Mouse (Mus musculus) CH12.LX (cell line): Measurements from ENCODE around the gene Tbc1d23. TPM values are rescaled to one million over a fixed set of nuclear protein-coding genes. Genes with fewer than 3 reads are reported as not detected.

ENCODE experiments used
- DNase-seq: peaks from one replicate; pipeline ENCODE4 v3.0.0-alpha.2; 2013; ENCODE audit errors: extremely low read depth
- H3K27ac ChIP-seq: 2 replicates; pipeline ENCODE4 v1.5.1; 2012; ENCODE audit warnings: low read depth, mild to moderate bottlenecking, control low read depth, moderate library complexity; ENCODE audit not compliant: insufficient read depth
- H3K27me3 ChIP-seq: replicated peaks from 2 replicates; pipeline ENCODE3; 2012; ENCODE audit warnings: inconsistent platforms
- H3K36me3 ChIP-seq, 2 experiments: replicated peaks in 1 of 2; 2 replicates each; pipeline versions ENCODE3 to v1.6.1; 2012; ENCODE audit warnings: inconsistent platforms in 1 of 2, low read length in 1 of 2, mild to moderate bottlenecking in 1 of 2, mixed read lengths in 1 of 2, moderate library complexity in 1 of 2; ENCODE audit not compliant: control insufficient read depth in 1 of 2, insufficient read depth in 1 of 2
- H3K4me1 ChIP-seq, 2 experiments: 2 replicates each; pipeline ENCODE4 v1.6.1; 2012; ENCODE audit warnings: inconsistent platforms in 1 of 2, moderate library complexity in 1 of 2; ENCODE audit not compliant: insufficient read depth in 2 of 2, control insufficient read depth in 1 of 2
- H3K4me2 ChIP-seq: 2 replicates; pipeline ENCODE4 v1.6.1; 2012; ENCODE audit warnings: low read depth, mild to moderate bottlenecking, control low read depth; ENCODE audit not compliant: poor library complexity, insufficient read depth, severe bottlenecking
- H3K4me3 ChIP-seq, 3 experiments: fragments of 150-350 bp in 1 of 3; sonication (generic) in 1 of 3; replicated peaks in 1 of 3; 2 replicates each; pipeline versions ENCODE3 to v1.5.1; 2011 to 2012; ENCODE audit warnings: low read depth in 2 of 3, low read length in 2 of 3, mild to moderate bottlenecking in 2 of 3, moderate library complexity in 2 of 3, control low read depth in 1 of 3, improper control_type of control experiment in 1 of 3, inconsistent platforms in 1 of 3, mixed read lengths in 1 of 3; ENCODE audit not compliant: poor library complexity in 1 of 3
- H3K79me2 ChIP-seq: replicated peaks from 2 replicates; pipeline ENCODE4 v1.6.1; 2012; ENCODE audit warnings: mild to moderate bottlenecking, moderate library complexity; ENCODE audit not compliant: control insufficient read depth, poor library complexity, insufficient read depth, severe bottlenecking; ENCODE audit errors: extremely low read depth
- H3K9ac ChIP-seq: 2 replicates; pipeline ENCODE4 v1.6.1; 2012; ENCODE audit warnings: low read depth, mild to moderate bottlenecking, control low read depth, moderate library complexity; ENCODE audit not compliant: insufficient read depth
- H3K9me3 ChIP-seq: replicated peaks from 2 replicates; pipeline ENCODE3; 2012; ENCODE audit warnings: low read length, inconsistent platforms, mixed read lengths
- CHD2 ChIP-seq: IDR thresholded peaks from 2 replicates; pipeline ENCODE4 v1.6.1; 2011; ENCODE audit warnings: low read length, improper control_type of control experiment
- EP300 ChIP-seq: IDR thresholded peaks from 2 replicates; pipeline ENCODE4 v1.6.1; 2011; ENCODE audit warnings: low read length, improper control_type of control experiment
- ETS1 ChIP-seq: conservative IDR thresholded peaks from 2 replicates; pipeline ENCODE4 v1.6.1; 2012; ENCODE audit warnings: low read depth, mild to moderate bottlenecking, inconsistent platforms, low read length, improper control_type of control experiment, moderate library complexity
- GABPA ChIP-seq: IDR thresholded peaks from 2 replicates; pipeline ENCODE4 v1.6.1; 2012; ENCODE audit warnings: low read depth, low read length, improper control_type of control experiment, inconsistent platforms; ENCODE audit not compliant: insufficient replicate concordance
- IRF4 ChIP-seq: IDR thresholded peaks from 2 replicates; pipeline ENCODE4 v1.6.1; 2014; ENCODE audit warnings: low read depth, mild to moderate bottlenecking, inconsistent platforms, low read length, improper control_type of control experiment
- KAT2A ChIP-seq: IDR thresholded peaks from 2 replicates; pipeline ENCODE4 v1.6.1; 2012; ENCODE audit warnings: low read length, improper control_type of control experiment, inconsistent platforms; ENCODE audit not compliant: insufficient replicate concordance
- MAFK ChIP-seq: IDR thresholded peaks from 2 replicates; pipeline ENCODE4 v1.6.1; 2011; ENCODE audit warnings: low read length, improper control_type of control experiment; ENCODE audit not compliant: insufficient replicate concordance
- MAX ChIP-seq: IDR thresholded peaks from 2 replicates; pipeline ENCODE4 v1.6.1; 2011; ENCODE audit warnings: low read length, improper control_type of control experiment
- POLR2AphosphoS2 ChIP-seq: IDR thresholded peaks from 2 replicates; pipeline ENCODE4 v1.6.1; 2011; ENCODE audit warnings: low read depth, low read length, improper control_type of control experiment
- RAD21 ChIP-seq: IDR thresholded peaks from 2 replicates; pipeline ENCODE4 v1.6.1; 2011; ENCODE audit warnings: low read depth, mild to moderate bottlenecking, low read length, improper control_type of control experiment, moderate library complexity
- TCF12 ChIP-seq: IDR thresholded peaks from 2 replicates; pipeline ENCODE4 v1.6.1; 2014; ENCODE audit warnings: low read depth, mild to moderate bottlenecking, inconsistent platforms, low read length, improper control_type of control experiment
- dilution Hi-C: fragments of 300-500 bp; cut with MboI; formaldehyde crosslinking; loops from 2 replicates; pipeline ENCODE4 v1.14.3; 2020; ENCODE audit warnings: low sequenced_read_pairs; ENCODE audit not compliant: extremely low pct_unique_long_range_greater_than_20kb, extremely low pct_ligation_motif_present
- in situ Hi-C: fragments of 300-500 bp; cut with MboI; formaldehyde crosslinking; loops from 3 replicates; pipeline ENCODE4 v1.14.3; 2019; ENCODE audit warnings: low sequenced_read_pairs, low pct_ligation_motif_present, low pct_unique_long_range_greater_than_20kb, mixed read lengths
- polyA plus RNA-seq: library from polyadenylated mRNA; unstranded; fragments of >175 nt; gene quantifications from 2 replicates; pipeline ENCODE4 v1.2.1, GENCODE M21; 2012; ENCODE audit warnings: low read depth; ENCODE audit not compliant: insufficient read length
- total RNA-seq, 2 experiments: library from RNA; depleted of rRNA; stranded (reverse); fragments of 300-350 nt in 1 of 2; fragments of >200 nt in 1 of 2; gene quantifications; 2 replicates each; pipeline ENCODE4 v1.2.3; 2012 to 2014

Gene Tbc1d23
- total and polyA plus RNA-seq, 3 experiments = 21.2 to 38.8 (median 31.5) TPM

DNA sequence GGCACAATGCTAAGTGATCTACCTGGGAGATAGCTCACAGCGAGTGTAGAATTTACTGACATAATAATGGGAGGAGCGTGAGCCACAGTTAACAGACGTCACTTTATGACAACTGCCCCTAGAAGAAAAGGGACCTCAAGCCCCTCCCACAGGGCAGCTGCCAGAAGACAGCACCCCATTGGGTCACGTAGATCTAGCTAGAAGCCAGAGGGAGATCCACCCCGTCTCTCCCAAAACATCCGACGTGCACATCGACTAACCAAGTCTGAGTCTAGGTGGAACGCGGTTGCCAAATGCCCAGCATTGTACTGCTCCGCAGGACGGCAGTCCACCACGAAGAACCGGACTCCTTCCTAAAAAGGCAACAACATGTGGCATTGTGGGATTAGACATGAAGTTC lies 40.1 kb downstream of the Tbc1d23 start:
- Histone ChIP-seq H3K79me2 (no peaks in the 10 kb centered on the region), H3K27me3 (no peaks in the 10 kb centered on the region), H3K36me3 (peaks cover 30 to 62% of the 10 kb centered on the region in 2 experiments), H3K9me3 (no peaks in the 10 kb centered on the region)
- DNase-seq = no peak
- dilution Hi-C loops = no loop called here
- TF ChIP-seq POLR2AphosphoS2 (no peak), GABPA (no peak), IRF4 (no peak), TCF12 (no peak), CHD2 (no peak)
- TF ChIP-seq, all 38 proteins: peak for 0
- H3K4me1 ChIP-seq = peaks cover 4 to 24% of the 10 kb centered on the region in 2 experiments; a peak in 3 of 4 replicates
- H3K9ac ChIP-seq = no peak overlapping the region
- no peak overlapping the region for H3K4me2 ChIP-seq
- H3K27ac ChIP-seq = no peak overlapping the region
- no peak overlapping the region for H3K4me3 ChIP-seq
- in situ Hi-C loops = no loop called here

DNA sequence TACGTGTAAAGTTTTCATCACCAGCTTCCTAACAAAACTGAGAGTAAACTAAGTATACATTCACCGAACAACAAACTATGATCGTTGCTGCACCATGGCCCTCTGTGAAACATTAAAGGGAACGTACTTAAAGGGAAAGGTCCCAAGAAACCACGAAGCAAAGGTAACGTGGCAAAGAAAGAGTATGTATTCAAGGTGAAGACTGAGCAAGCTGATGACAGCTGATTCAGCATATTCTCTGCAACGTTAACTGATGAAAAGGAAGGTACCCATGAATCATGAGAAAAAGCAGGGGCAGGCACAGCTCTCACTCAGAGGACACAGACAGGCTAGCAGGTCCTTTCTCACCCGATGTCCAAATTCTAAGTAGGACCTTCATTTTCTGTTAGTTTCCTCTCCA lies 40.9 kb downstream of the Tbc1d23 start:
- H3K4me1 ChIP-seq = peaks cover 4 to 23% of the 10 kb centered on the region in 2 experiments; a peak in 3 of 4 replicates
- H3K4me2 ChIP-seq = no peak overlapping the region
- H3K79me2 ChIP-seq = no peaks in the 10 kb centered on the region
- H3K27me3 ChIP-seq = no peaks in the 10 kb centered on the region
- H3K9me3 ChIP-seq = no peaks in the 10 kb centered on the region
- peaks cover 33 to 68% of the 10 kb centered on the region in 2 experiments for H3K36me3 ChIP-seq
- H3K9ac ChIP-seq = no peak overlapping the region
- no peak overlapping the region for H3K4me3 ChIP-seq
- in situ Hi-C loops = no loop called here
- dilution Hi-C loops = no loop called here
- DNase-seq = no peak
- no peak overlapping the region for H3K27ac ChIP-seq
- TF ChIP-seq MAFK (peak; percentile 80), MAX (no peak)

DNA sequence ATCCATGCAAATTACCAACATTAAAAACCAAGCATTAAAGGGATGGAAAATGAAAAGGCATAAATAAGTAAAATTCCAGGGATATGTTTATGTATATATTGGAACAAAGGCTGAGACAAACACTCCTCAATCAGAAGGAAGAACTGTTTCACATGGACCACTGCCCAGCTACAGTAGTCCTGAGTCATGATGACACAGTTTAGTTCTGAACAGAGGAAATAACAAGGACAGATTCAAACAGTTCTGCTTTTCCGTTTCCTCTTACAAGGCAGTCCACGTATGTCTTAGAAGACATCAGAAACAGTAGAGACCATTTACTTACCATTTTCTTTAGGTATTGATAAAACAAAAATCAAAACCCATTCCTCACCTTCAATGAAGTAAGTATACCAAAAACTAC lies 41.8 kb downstream of the Tbc1d23 start:
- peaks cover 34 to 63% of the 10 kb centered on the region in 2 experiments for H3K36me3 ChIP-seq
- DNase-seq = peak; percentile 71
- no peak overlapping the region for H3K27ac ChIP-seq
- H3K79me2 ChIP-seq = no peaks in the 10 kb centered on the region
- no peak overlapping the region for H3K9ac ChIP-seq
- dilution Hi-C loops (no loop called here), in situ Hi-C loops (no loop called here)
- no peak overlapping the region for H3K4me2 ChIP-seq
- H3K9me3 ChIP-seq = no peaks in the 10 kb centered on the region
- no peak overlapping the region for H3K4me3 ChIP-seq
- peaks cover 4 to 23% of the 10 kb centered on the region in 2 experiments; a peak in 3 of 4 replicates for H3K4me1 ChIP-seq
- no peaks in the 10 kb centered on the region for H3K27me3 ChIP-seq
- TF ChIP-seq ETS1 (peak; percentile 27; the same call in 1 of the 2 replicates), EP300 (peak; percentile 21; the same call in 1 of the 2 replicates), MAFK (peak; percentile 44; the same call in 1 of the 2 replicates), KAT2A (no peak), RAD21 (no peak)
